Mouse (Mus musculus) heart, postnatal 0 days (tissue): Measurements from ENCODE around the gene Atf5.

Source experiments
- CTCF ChIP-seq: IDR thresholded peaks from 2 replicates; pipeline ENCODE4 v1.5.1; 2016; ENCODE audit warnings: antibody characterized with exemption, control low read depth, low read depth
- EP300 ChIP-seq: IDR thresholded peaks from 2 replicates; pipeline ENCODE4 v1.6.1; 2016; ENCODE audit warnings: antibody characterized with exemption, low read depth

- no peak for TF ChIP-seq CTCF
- 0 out of 2 replicates have a peak, but pooled peaks have one; percentile 62 for TF ChIP-seq EP300
Measured at GRCm38 (mm10) chr7:44849416-44850111, 33.1 kb upstream of the Atf5 start.
